ENCODE assay signal across 8 mouse cellular contexts in genomic region chr13:69532101-69532892, GRCm38 (mm10). TPM values are rescaled to one million over a fixed set of nuclear protein-coding genes. Genes with fewer than 3 reads are reported as not detected.
DNase-seq lines count a peak whose midpoint lies in the region; ATAC-seq lines count a peak whose summit lies in the region.

No protein-coding gene starts in this region.

- no peaks in the 10 kb centered on the region for H3K9me3 ChIP-seq in intestine, embryonic 14.5 days (ENCODE audit: control insufficient read depth, low read length)
- H3K9me3 ChIP-seq in midbrain, embryonic 16.5 days (replicated peaks; ENCODE audit: control insufficient read depth, low read length, poor library complexity, severe bottlenecking) = no peaks in the 10 kb centered on the region

- no peak overlapping the region for H3K27ac ChIP-seq in intestine, embryonic 14.5 days (ENCODE audit: low read depth)
- no peak overlapping the region for H3K27ac ChIP-seq in midbrain, embryonic 16.5 days (ENCODE audit: low read length)

- H3K27me3 ChIP-seq in intestine, embryonic 14.5 days (replicated peaks; ENCODE audit: control insufficient read depth, insufficient read depth, low read length) = no peaks in the 10 kb centered on the region
- H3K27me3 ChIP-seq in midbrain, embryonic 16.5 days (ENCODE audit: control insufficient read depth, insufficient read depth, low read depth, low read length) = no peaks in the 10 kb centered on the region

- peak overlapping the region; percentile 96 for H3K4me3 ChIP-seq in intestine, embryonic 14.5 days (ENCODE audit: low read depth, low read length)
- peak overlapping the region; percentile 75 for H3K4me3 ChIP-seq in midbrain, embryonic 16.5 days (ENCODE audit: low read depth, low read length)

- peaks cover 12% of the 10 kb centered on the region; the same call in 1 of the 2 replicates for H3K36me3 ChIP-seq in intestine, embryonic 14.5 days (ENCODE audit: control insufficient read depth, insufficient read depth, low read length)
- no peaks in the 10 kb centered on the region for H3K36me3 ChIP-seq in midbrain, embryonic 16.5 days (ENCODE audit: control insufficient read depth, insufficient read depth, low read length)

- 17% methylated on average over 14 of the region's 14 CpGs for WGBS in intestine, embryonic 14.5 days
- WGBS in midbrain, embryonic 16.5 days = 17% methylated on average over 14 of the region's 14 CpGs

- H3K4me2 ChIP-seq in intestine, embryonic 14.5 days (ENCODE audit: low read length) = peak overlapping the region; percentile 85
- peak overlapping the region; percentile 99 for H3K4me2 ChIP-seq in midbrain, embryonic 16.5 days (ENCODE audit: low read length)

- H3K4me1 ChIP-seq in intestine, embryonic 14.5 days (replicated peaks; ENCODE audit: control insufficient read depth, insufficient read depth, low read length) = peaks cover 36% of the 10 kb centered on the region
- H3K4me1 ChIP-seq in midbrain, embryonic 16.5 days (ENCODE audit: control insufficient read depth, insufficient read depth, low read length) = peaks cover 36% of the 10 kb centered on the region

- peak; percentile 68 for DNase-seq in kidney, adult 9 months
- DNase-seq in kidney, postnatal 4 days = no peak
- DNase-seq in cerebellum, adult 9-11 months = peak; percentile 66
- no peak for DNase-seq in intestine, embryonic 14.5 days (ENCODE audit: low spot score)
- no peak for DNase-seq in adrenal gland, postnatal 10 days
- no peak for DNase-seq in layer of hippocampus, postnatal 25 days (ENCODE audit: extremely low spot score in 1 of 2, low spot score in 1 of 2)
- DNase-seq in embryo, embryonic 11 days = no peak

- peak overlapping the region; percentile 88 for H3K9ac ChIP-seq in intestine, embryonic 14.5 days (ENCODE audit: low read length)
- H3K9ac ChIP-seq in midbrain, embryonic 16.5 days (ENCODE audit: low read depth, low read length) = peak overlapping the region; percentile 81

- no peak for ATAC-seq in intestine, embryonic 14.5 days (replicated peaks; ENCODE audit: low FRiP score, low TSS enrichment, low read depth)
- ATAC-seq in midbrain, embryonic 16.5 days = no peak

RNA-seq across cellular contexts. Expression of gene Nsun2, which starts 1.2 kb away (rescaled TPM):
- 141 and 153 TPM in 2 replicates for polyA plus RNA-seq in intestine, embryonic 14.5 days (2014; fragmentation: Nextera tagmentation; extraction: Ambion mirVana)
- 67.9 and 70.2 TPM in 2 replicates for polyA plus RNA-seq in midbrain, embryonic 16.5 days (2015; fragmentation: Nextera tagmentation; extraction: Ambion mirVana)
- total RNA-seq in adrenal gland, postnatal 10 days (2021) = 10 to 100 TPM; 68.5 to 81.1 TPM
- total RNA-seq in layer of hippocampus, postnatal 25 days (2021) = 10 to 100 TPM; 80.5 to 85.3 TPM

RNA-seq across cellular contexts. Expression of gene Tent4a, which starts 2.1 kb away (rescaled TPM):
- polyA plus RNA-seq in intestine, embryonic 14.5 days (2014; fragmentation: Nextera tagmentation; extraction: Ambion mirVana) = 6.8 and 9.0 TPM in 2 replicates
- 5.4 and 6.3 TPM in 2 replicates for polyA plus RNA-seq in midbrain, embryonic 16.5 days (2015; fragmentation: Nextera tagmentation; extraction: Ambion mirVana)
- total RNA-seq in adrenal gland, postnatal 10 days (2021) = 10 to 100 TPM; 18.6 to 19.1 TPM
- total RNA-seq in layer of hippocampus, postnatal 25 days (2021) = 10 to 100 TPM; 42.3 to 43.9 TPM

Comparison
In these comparisons a context has a peak if more than half of its experiments do, and no peak if none do; other contexts are left out.
1. DNase-seq: peak in kidney, adult 9 months (single experiment) and cerebellum, adult 9-11 months (single experiment); none in kidney, postnatal 4 days (0 of 2), intestine, embryonic 14.5 days (single experiment), adrenal gland, postnatal 10 days (single experiment), layer of hippocampus, postnatal 25 days (0 of 2) and embryo, embryonic 11 days (single experiment).